Mouse (Mus musculus) midbrain, embryonic 12.5 days (tissue): ENCODE results near the gene Fam83c. TPM values are rescaled to one million over a fixed set of nuclear protein-coding genes. Genes with fewer than 3 reads are reported as not detected.

Experiments used
- ATAC-seq: fragments of 200-750 bp; cut with Nextera tagmentation; 2 replicates; pipeline ENCODE4 v1.8.0; 2017; ENCODE audit warnings: low read depth, moderate TSS enrichment, moderate library complexity; ENCODE audit not compliant: low FRiP score
- H3K27ac ChIP-seq: fragments of 300-500 bp; sonication (generic); replicated peaks from 2 replicates; pipeline ENCODE4 v1.5.1; 2016; ENCODE audit warnings: mild to moderate bottlenecking
- H3K27me3 ChIP-seq: fragments of 300-500 bp; sonication (generic); 2 replicates; pipeline ENCODE4 v1.6.1; 2016; ENCODE audit warnings: mild to moderate bottlenecking
- H3K36me3 ChIP-seq: fragments of 300-500 bp; sonication (generic); 2 replicates; pipeline ENCODE4 v1.6.1; 2016
- H3K4me1 ChIP-seq: fragments of 300-500 bp; sonication (generic); 2 replicates; pipeline ENCODE4 v1.6.1; 2016
- H3K4me2 ChIP-seq: fragments of 300-500 bp; sonication (generic); replicated peaks from 2 replicates; pipeline ENCODE4 v1.6.1; 2016; ENCODE audit warnings: mild to moderate bottlenecking, moderate library complexity
- H3K4me3 ChIP-seq: fragments of 300-500 bp; sonication (generic); 2 replicates; pipeline ENCODE4 v1.5.1; 2016; ENCODE audit warnings: mild to moderate bottlenecking
- H3K9ac ChIP-seq: fragments of 300-500 bp; sonication (generic); replicated peaks from 2 replicates; pipeline ENCODE4 v1.6.1; 2016; ENCODE audit warnings: mild to moderate bottlenecking, moderate library complexity
- H3K9me3 ChIP-seq: fragments of 300-500 bp; sonication (generic); 2 replicates; pipeline ENCODE4 v1.6.1; 2016; ENCODE audit warnings: mild to moderate bottlenecking
- WGBS: fragments of 180-500 bp; shearing (Covaris S2); methylation state at CpG from one replicate; pipeline ENCODE4 v1.1.7; 2016; 5-methylcytosine and 5-hydroxymethylcytosine counted together
- polyA plus RNA-seq: library from polyadenylated mRNA; unstranded; fragments of >200 nt; fragmentation: Nextera tagmentation; extraction: Ambion mirVana; gene quantifications from 2 replicates; pipeline ENCODE4 v1.2.1, GENCODE M21; 2016

Gene Fam83c
- polyA plus RNA-seq, 1 experiment from 2014 or later: 0.47 TPM

DNA sequence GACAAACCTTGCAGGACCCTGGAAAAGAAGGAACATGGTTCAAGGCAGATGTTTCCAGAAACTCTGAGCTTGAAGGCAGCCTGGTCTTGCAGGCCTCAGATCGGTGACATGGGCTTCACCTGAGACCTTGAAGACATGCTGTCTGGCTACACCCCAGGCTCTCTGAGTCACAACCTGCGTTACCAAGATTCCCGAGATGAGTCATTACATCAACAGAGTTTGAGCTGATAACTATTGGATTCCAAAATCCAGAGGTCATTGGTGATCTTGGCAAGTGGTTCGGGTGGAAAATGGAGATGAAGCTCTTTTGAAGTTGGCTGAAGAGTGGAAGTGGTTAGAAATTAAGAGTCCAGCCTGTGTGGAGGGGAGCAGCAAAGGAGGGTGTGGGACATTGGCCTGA lies 25.0 kb downstream of the Fam83c start:
- H3K27ac ChIP-seq: no peak overlapping the region
- H3K4me3 ChIP-seq: no peak overlapping the region
- ATAC-seq: no peak
- H3K9me3 ChIP-seq: no peaks in the 10 kb centered on the region
- H3K9ac ChIP-seq: no peak overlapping the region
- no peaks in the 10 kb centered on the region for H3K4me1 ChIP-seq
- WGBS: 90% methylated on average over 4 of the region's 4 CpGs
- no peaks in the 10 kb centered on the region for H3K36me3 ChIP-seq
- no peak overlapping the region for H3K4me2 ChIP-seq
- no peaks in the 10 kb centered on the region for H3K27me3 ChIP-seq

DNA sequence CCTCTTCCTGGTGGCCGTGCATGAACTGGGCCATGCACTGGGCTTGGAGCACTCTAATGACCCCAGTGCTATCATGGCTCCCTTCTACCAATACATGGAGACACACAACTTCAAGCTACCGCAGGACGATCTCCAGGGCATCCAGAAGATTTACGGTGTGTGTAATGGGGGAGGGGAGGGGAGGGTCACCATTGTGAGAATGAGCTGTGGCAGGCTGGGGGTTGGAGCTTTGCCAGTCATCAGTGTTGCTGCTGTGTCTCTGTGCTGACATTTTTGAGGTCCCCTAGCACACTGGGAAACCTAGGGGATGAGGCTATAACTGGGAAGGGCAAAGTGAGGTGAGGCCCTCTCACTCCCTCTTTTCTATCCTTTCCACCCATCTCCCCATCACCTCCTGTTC lies 27.2 kb downstream of the Fam83c start:
- Histone ChIP-seq H3K4me2 (no peak overlapping the region), H3K4me1 (no peaks in the 10 kb centered on the region), H3K9me3 (no peaks in the 10 kb centered on the region), H3K9ac (no peak overlapping the region), H3K36me3 (no peaks in the 10 kb centered on the region), H3K4me3 (no peak overlapping the region), H3K27me3 (no peaks in the 10 kb centered on the region), H3K27ac (no peak overlapping the region)
- no peak for ATAC-seq
- WGBS: 81% methylated on average over 3 of the region's 4 CpGs

DNA sequence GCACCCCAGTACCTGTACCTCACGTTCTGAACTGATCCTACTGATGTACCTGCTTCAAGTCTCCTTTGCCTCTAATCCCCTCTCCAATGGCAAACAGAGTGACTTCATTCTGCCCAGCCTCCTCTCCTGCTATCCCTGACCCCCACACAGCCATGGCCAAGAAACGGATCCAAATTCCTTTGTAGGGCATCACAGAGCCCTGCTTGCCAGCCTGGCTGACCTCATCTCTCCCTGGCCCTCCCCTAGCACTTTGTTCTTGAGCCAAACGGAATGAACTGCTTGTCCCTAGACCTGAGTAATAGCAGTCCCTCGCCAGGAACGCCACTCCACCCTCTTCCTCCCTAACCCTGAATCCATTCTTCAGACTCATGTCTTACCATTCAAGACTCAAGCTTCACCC lies 28.1 kb downstream of the Fam83c start:
- no peak overlapping the region for H3K4me3 ChIP-seq
- H3K9ac ChIP-seq: no peak overlapping the region
- no peak for ATAC-seq
- WGBS: 76% methylated on average over 5 of the region's 5 CpGs
- no peaks in the 10 kb centered on the region for H3K4me1 ChIP-seq
- no peak overlapping the region for H3K27ac ChIP-seq
- no peaks in the 10 kb centered on the region for H3K27me3 ChIP-seq
- no peaks in the 10 kb centered on the region for H3K9me3 ChIP-seq
- no peaks in the 10 kb centered on the region for H3K36me3 ChIP-seq
- H3K4me2 ChIP-seq: no peak overlapping the region

- WGBS: 79% methylated on average over 6 of the region's 6 CpGs
- Histone ChIP-seq H3K9me3 (no peaks in the 10 kb centered on the region), H3K4me1 (no peaks in the 10 kb centered on the region), H3K27me3 (no peaks in the 10 kb centered on the region), H3K36me3 (no peaks in the 10 kb centered on the region), H3K27ac (no peak overlapping the region), H3K9ac (no peak overlapping the region), H3K4me2 (no peak overlapping the region), H3K4me3 (no peak overlapping the region)
- no peak for ATAC-seq
These were observed 28.8 kb downstream of the Fam83c start for GRCm38 (mm10) chr2:155805925-155806255.

DNA sequence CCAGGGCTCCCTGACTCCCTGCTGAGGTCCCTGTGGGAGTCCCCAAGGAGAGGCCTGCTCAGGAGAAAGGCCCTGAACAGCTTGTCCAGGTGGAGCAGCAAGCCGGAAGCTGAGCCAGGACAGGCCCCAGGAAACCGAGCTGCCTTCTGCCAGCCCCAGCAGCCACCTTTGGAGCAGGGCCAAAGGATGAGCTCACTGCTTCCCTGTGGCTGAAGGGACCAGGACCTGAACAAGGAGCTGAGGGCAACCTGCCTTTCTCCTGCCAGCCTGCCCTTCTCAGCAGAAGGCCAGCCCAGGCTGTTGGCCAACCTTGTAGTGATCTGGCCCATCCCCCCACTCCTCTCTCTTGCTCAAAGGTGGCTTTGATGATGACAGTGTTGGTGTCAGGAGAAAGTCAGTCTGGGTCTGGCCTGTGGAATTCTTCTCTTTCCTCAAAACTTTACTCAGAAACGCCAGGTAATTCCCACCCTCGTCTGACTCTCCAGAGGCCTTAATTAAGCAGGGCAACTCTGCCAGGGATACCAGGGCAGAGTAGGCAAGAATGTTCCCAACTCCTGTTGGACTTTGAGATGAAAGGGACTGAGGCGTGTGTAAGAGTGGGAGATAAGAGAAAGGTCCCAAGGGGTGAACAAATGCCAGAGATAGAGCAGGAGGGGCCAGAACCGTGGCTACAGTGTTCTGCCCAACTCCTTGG lies 29.3 kb downstream of the Fam83c start:
- Histone ChIP-seq H3K9me3 (no peaks in the 10 kb centered on the region), H3K36me3 (no peaks in the 10 kb centered on the region), H3K4me3 (no peak overlapping the region), H3K4me2 (no peak overlapping the region), H3K9ac (no peak overlapping the region), H3K27ac (no peak overlapping the region), H3K27me3 (no peaks in the 10 kb centered on the region), H3K4me1 (no peaks in the 10 kb centered on the region)
- ATAC-seq: no peak
- 66% methylated on average over 6 of the region's 6 CpGs for WGBS

GRCm38 (mm10) chr2:155804053-155804452 lies 30.6 kb downstream of the Fam83c start:
- no peak for ATAC-seq
- Histone ChIP-seq H3K27ac (no peak overlapping the region), H3K9ac (no peak overlapping the region), H3K4me2 (no peak overlapping the region), H3K36me3 (no peaks in the 10 kb centered on the region), H3K9me3 (no peaks in the 10 kb centered on the region), H3K27me3 (no peaks in the 10 kb centered on the region), H3K4me3 (no peak overlapping the region), H3K4me1 (no peaks in the 10 kb centered on the region)
- 81% methylated on average over 5 of the region's 5 CpGs for WGBS

GRCm38 (mm10) chr2:155802761-155803160 lies 31.9 kb downstream of the Fam83c start:
- Histone ChIP-seq H3K4me3 (no peak overlapping the region), H3K4me2 (no peak overlapping the region), H3K4me1 (no peaks in the 10 kb centered on the region), H3K27ac (no peak overlapping the region), H3K9ac (no peak overlapping the region), H3K27me3 (no peaks in the 10 kb centered on the region), H3K36me3 (0 out of 2 replicates have a peak, but pooled peaks cover 3% of the 10 kb centered on the region), H3K9me3 (no peaks in the 10 kb centered on the region)
- 62% methylated on average over 3 of the region's 3 CpGs for WGBS
- no peak for ATAC-seq

DNA sequence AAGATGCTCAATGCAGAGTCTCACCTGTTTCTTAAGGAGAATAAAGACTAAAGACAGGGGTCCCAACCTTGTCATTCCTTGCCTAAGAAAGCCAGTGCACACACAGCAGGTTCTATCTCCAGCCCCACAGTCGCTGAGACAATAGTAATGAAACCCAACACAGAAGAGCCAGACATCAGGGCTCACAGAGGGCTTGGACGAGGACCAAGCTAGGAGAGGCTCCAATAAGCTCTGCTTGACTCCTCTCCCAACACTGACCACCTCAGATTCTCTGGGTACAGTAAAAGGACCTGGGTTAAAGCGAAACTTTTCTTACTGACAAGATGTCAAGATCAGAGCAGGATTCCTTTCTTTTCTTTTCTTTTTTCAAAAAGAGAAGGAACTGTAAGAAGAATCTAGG lies 36.0 kb downstream of the Fam83c start:
- Histone ChIP-seq H3K4me3 (no peak overlapping the region), H3K4me2 (no peak overlapping the region), H3K4me1 (no peaks in the 10 kb centered on the region), H3K9ac (no peak overlapping the region), H3K27ac (no peak overlapping the region), H3K27me3 (no peaks in the 10 kb centered on the region; the same call in 1 of the 2 replicates), H3K36me3 (0 out of 2 replicates have a peak, but pooled peaks cover 8% of the 10 kb centered on the region), H3K9me3 (no peaks in the 10 kb centered on the region)
- 60% methylated on average over 3 of the region's 3 CpGs for WGBS
- no peak for ATAC-seq

DNA sequence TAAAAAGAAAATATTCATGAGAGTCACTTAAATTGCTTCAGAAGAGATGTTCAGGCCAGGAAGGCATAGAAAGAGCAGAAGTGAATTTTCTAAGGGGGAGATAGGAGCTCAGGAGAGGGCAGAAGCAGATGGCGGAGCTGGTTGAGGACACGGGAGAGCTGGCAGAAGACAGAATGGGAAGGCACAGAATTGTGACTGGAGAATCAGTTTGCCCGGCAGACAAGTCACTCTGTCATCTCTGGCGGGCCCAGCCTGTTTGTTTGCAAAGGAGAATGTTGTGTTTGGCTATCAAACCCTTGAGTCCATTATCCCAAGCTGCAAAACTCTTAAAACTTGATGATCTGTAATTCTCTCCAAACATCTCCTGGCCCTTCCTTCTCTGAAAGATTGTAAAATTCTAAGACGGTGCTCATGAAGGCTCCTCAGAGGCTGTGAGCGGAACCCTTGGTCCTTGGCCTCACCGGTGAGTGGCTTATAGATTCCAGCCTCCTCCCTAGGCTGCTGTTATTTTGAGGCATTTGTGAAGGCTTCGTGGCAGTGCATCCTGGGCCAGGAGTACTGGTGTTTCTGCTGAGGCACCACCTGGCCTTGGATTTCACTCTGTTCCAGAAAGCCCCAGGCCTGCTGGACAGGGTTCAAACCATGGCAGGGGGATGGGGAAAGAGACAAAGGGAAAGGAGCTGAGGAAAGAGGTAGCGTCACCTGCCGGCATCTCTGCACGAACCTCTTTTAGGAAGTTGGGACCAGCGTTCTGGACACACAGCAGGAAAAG lies 39.8 kb downstream of the Fam83c start:
- H3K4me3 ChIP-seq: no peak overlapping the region
- no peak overlapping the region for H3K27ac ChIP-seq
- H3K36me3 ChIP-seq: 0 out of 2 replicates have a peak, but pooled peaks cover 8% of the 10 kb centered on the region
- no peak overlapping the region for H3K9ac ChIP-seq
- peaks cover 6% of the 10 kb centered on the region; the same call in 1 of the 2 replicates for H3K4me1 ChIP-seq
- no peak overlapping the region for H3K4me2 ChIP-seq
- WGBS: 91% methylated on average over 12 of the region's 12 CpGs
- no peaks in the 10 kb centered on the region for H3K9me3 ChIP-seq
- H3K27me3 ChIP-seq: no peaks in the 10 kb centered on the region; the same call in 1 of the 2 replicates
- ATAC-seq: no peak

GRCm38 (mm10) chr2:155792899-155793298 lies 41.8 kb downstream of the Fam83c start:
- H3K27ac ChIP-seq: no peak overlapping the region
- H3K9me3 ChIP-seq: no peaks in the 10 kb centered on the region
- H3K4me2 ChIP-seq: 0 out of 2 replicates have a peak overlapping the region, but pooled peaks have one; percentile 19
- H3K36me3 ChIP-seq: 0 out of 2 replicates have a peak, but pooled peaks cover 4% of the 10 kb centered on the region
- no peak overlapping the region for H3K9ac ChIP-seq
- H3K4me1 ChIP-seq: peaks cover 6% of the 10 kb centered on the region; the same call in 1 of the 2 replicates
- no peak overlapping the region for H3K4me3 ChIP-seq
- ATAC-seq: no peak
- H3K27me3 ChIP-seq: no peaks in the 10 kb centered on the region; the same call in 1 of the 2 replicates
- 34% methylated on average over 12 of the region's 12 CpGs for WGBS

GRCm38 (mm10) chr2:155787949-155788931 lies 46.4 kb downstream of the Fam83c start:
- ATAC-seq: no peak
- H3K9ac ChIP-seq: no peak overlapping the region
- no peak overlapping the region for H3K27ac ChIP-seq
- H3K4me1 ChIP-seq: peaks cover 4% of the 10 kb centered on the region; the same call in 1 of the 2 replicates
- WGBS: 83% methylated on average over 18 of the region's 18 CpGs
- H3K4me2 ChIP-seq: no peak overlapping the region
- no peaks in the 10 kb centered on the region for H3K36me3 ChIP-seq
- H3K4me3 ChIP-seq: no peak overlapping the region
- H3K9me3 ChIP-seq: no peaks in the 10 kb centered on the region
- H3K27me3 ChIP-seq: no peaks in the 10 kb centered on the region
